Mouse (Mus musculus): ENCODE measurements around the gene Spata33. TPM values are rescaled to one million over a fixed set of nuclear protein-coding genes. Genes with fewer than 3 reads are reported as not detected.

The Spata33 gene
- polyA plus RNA-seq, 1 experiment from 2014 or later, result 1.7 TPM

DNA sequence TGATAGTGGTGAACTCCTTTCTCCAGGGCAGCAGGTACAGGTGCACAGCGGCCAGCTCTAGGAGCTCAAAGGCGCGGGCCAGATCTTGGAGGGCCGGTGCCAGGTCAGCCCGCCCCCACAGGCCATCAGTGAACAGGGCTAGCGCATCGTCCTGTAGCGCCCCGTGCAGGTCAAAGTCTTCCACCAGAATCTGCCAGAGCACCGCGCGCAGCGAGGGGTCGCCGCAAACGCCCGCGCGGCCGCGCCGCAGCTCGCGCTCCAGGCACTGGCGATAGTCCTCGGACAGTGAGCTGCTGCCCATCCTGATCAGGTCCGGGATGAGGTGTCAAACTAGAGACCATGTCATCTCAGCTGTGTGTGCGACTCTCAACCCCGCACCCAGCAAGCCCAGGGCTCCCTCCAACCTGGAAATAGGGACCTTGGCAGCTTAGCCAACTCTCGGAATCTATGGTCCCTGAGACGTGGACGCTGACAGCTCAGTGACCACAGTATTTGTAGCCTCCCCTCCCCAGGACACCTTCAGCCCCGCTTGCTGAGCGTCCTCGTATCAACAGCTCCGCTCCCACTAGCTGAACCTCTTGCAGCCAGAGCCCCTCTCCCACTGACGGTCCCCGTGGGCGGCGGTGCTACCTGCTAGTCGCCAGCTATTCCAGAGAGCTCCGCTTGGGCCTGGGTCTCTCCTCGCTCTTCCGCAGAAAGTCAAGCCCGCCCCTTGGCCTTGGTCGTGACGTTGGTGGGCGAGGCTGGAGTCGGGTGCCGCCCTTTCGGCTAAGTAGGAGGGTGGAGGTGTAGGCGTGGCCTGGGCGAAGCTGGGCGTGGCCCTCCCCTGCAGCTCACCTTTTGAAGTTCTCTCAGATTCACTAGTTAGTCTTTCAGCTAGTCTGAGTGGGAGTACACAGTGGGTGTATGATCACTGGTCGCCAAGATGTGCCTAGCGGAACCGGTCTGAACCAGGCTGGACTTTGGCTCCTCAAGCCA, 23.2 kb downstream of the Spata33 start, which contains the start of gene Spata2l:
Spata2l (minus strand) TSS at position 714 of the 978 bp plus-strand sequence.
- Histone ChIP-seq H3K27me3 (replicated peaks; ENCODE audit: control insufficient read depth, insufficient read depth, low read length) (peaks cover 16% of the 10 kb centered on the region), H3K9ac (ENCODE audit: low read depth, low read length) (peak within 1 kb of the TSS; percentile 62), H3K4me2 (peak within 1 kb of the TSS; percentile 99), H3K4me1 (replicated peaks; ENCODE audit: control insufficient read depth, insufficient read depth, low read length) (peaks cover 10% of the 10 kb centered on the region), H3K27ac (ENCODE audit: low read depth, low read length) (no peak within 1 kb of the TSS), H3K9me3 (ENCODE audit: control insufficient read depth, low read length) (no peaks in the 10 kb centered on the region), H3K4me3 (ENCODE audit: low read depth, low read length) (peak within 1 kb of the TSS; percentile 60), H3K36me3 (ENCODE audit: control insufficient read depth, insufficient read depth, low read length) (no peaks in the 10 kb centered on the region)
- DNase-seq (ENCODE audit: low spot score) (peak; percentile 86), ATAC-seq (replicated peaks; ENCODE audit: low FRiP score) (peak; percentile 85)
- WGBS, result 2% methylated on average over 57 of the region's 57 CpGs

DNA sequence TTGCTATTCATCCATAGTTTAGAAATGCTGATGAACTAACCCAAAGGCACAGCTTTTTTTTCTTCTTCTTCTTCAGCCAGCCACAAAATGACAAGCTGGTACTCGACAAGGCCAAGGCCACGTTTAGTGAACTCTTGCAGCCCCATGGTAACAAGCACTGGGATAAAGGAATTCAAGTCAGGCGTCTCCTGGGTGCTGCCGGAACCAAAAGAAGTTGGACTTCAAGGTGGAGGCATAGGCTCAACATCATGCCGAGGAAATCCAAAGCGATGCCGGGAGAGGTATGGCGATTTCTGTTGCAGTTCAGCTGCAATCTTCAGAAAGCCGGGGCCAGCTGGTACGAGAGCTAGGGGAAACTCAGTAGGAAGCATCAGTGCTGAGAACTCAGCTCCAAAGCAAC, 26.8 kb downstream of the Spata33 start:
- ATAC-seq (replicated peaks; ENCODE audit: low FRiP score) (no peak), DNase-seq (ENCODE audit: low spot score) (no peak)
- 83% methylated on average over 10 of the region's 10 CpGs for WGBS
- H3K9ac ChIP-seq (ENCODE audit: low read depth, low read length), result no peak overlapping the region
- peaks cover 11% of the 10 kb centered on the region for H3K27me3 ChIP-seq (replicated peaks; ENCODE audit: control insufficient read depth, insufficient read depth, low read length)
- H3K27ac ChIP-seq (ENCODE audit: low read depth, low read length), result no peak overlapping the region
- no peak overlapping the region for H3K4me3 ChIP-seq (ENCODE audit: low read depth, low read length)
- peaks cover 14% of the 10 kb centered on the region for H3K4me1 ChIP-seq (replicated peaks; ENCODE audit: control insufficient read depth, insufficient read depth, low read length)
- H3K9me3 ChIP-seq (ENCODE audit: control insufficient read depth, low read length), result no peaks in the 10 kb centered on the region
- H3K4me2 ChIP-seq, result no peak overlapping the region
- peaks cover 2% of the 10 kb centered on the region; the same call in 1 of the 2 replicates for H3K36me3 ChIP-seq (ENCODE audit: control insufficient read depth, insufficient read depth, low read length)

DNA sequence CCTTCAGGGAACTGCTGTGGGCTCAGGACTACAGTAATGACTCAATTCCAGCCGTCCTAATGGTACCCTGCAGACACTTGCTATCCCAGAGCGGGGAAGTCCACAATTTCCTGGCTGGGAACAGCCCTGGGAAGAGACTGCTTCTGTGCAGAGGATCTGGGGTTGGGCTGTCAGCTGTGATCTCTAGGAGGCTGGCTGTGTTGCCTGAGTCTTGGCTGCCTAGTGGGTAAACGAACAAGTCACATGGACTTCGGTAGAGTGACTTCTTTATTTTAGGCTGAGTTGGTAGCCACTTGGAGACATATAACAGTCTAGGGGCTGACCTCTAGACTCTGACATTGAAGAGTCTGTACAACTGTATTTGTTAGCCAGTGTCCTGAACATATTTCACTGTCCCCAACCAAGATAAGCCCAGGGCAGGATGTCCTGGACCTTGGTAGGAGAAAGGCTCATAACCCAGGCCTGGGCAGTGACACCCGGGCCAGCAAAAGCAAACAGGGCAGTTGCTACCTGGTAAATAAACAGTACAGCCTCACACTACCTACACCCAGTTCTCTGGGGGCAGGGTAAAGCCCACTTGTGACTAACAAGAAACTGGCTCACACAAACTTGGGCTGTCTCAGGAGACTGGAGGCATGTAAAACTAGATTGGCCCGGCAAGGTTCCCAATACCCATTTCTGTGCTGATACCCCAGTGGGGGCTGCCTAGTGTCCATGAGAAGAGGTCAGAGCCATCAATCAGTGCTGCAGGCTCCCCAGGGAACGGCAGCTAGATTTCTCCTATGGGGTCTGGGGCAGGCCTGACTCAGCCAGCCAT, 29.7 kb downstream of the Spata33 start:
- H3K4me1 ChIP-seq (replicated peaks; ENCODE audit: control insufficient read depth, insufficient read depth, low read length), result 0 out of 2 replicates have a peak, but pooled peaks cover 4% of the 10 kb centered on the region
- no peak for DNase-seq (ENCODE audit: low spot score)
- no peaks in the 10 kb centered on the region for H3K27me3 ChIP-seq (replicated peaks; ENCODE audit: control insufficient read depth, insufficient read depth, low read length)
- H3K27ac ChIP-seq (ENCODE audit: low read depth, low read length), result no peak overlapping the region
- H3K4me3 ChIP-seq (ENCODE audit: low read depth, low read length), result no peak overlapping the region
- no peak for ATAC-seq (replicated peaks; ENCODE audit: low FRiP score)
- H3K4me2 ChIP-seq, result no peak overlapping the region
- no peaks in the 10 kb centered on the region for H3K9me3 ChIP-seq (ENCODE audit: control insufficient read depth, low read length)
- no peak overlapping the region for H3K9ac ChIP-seq (ENCODE audit: low read depth, low read length)
- 80% methylated on average over 7 of the region's 7 CpGs for WGBS
- peaks cover 8% of the 10 kb centered on the region; the same call in 1 of the 2 replicates for H3K36me3 ChIP-seq (ENCODE audit: control insufficient read depth, insufficient read depth, low read length)

DNA sequence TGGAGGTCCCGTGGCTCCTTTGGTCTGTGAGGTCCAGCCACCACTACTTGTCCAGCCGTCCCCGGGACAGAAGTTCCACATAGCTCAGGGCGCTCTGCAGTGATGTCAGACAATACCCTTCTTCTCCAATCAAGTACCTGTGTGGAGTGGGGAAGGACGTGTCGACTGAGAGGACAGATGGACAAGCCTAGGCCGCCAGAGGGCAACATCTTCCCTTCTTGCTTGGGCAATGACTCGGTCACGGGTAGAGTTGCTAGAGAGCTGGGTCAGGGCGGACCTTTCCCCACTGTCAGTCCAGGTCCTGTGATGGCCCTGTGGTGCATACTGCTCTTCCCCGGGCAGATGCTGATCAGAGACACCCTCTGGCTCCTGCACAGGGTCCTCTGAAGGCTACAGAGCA, 30.4 kb downstream of the Spata33 start:
- no peaks in the 10 kb centered on the region for H3K27me3 ChIP-seq (replicated peaks; ENCODE audit: control insufficient read depth, insufficient read depth, low read length)
- peaks cover 8% of the 10 kb centered on the region; the same call in 1 of the 2 replicates for H3K36me3 ChIP-seq (ENCODE audit: control insufficient read depth, insufficient read depth, low read length)
- WGBS, result 70% methylated on average over 11 of the region's 11 CpGs
- no peak for ATAC-seq (replicated peaks; ENCODE audit: low FRiP score)
- H3K4me3 ChIP-seq (ENCODE audit: low read depth, low read length), result no peak overlapping the region
- no peak overlapping the region for H3K4me2 ChIP-seq
- H3K4me1 ChIP-seq (replicated peaks; ENCODE audit: control insufficient read depth, insufficient read depth, low read length), result 0 out of 2 replicates have a peak, but pooled peaks cover 4% of the 10 kb centered on the region
- no peak for DNase-seq (ENCODE audit: low spot score)
- H3K9me3 ChIP-seq (ENCODE audit: control insufficient read depth, low read length), result no peaks in the 10 kb centered on the region
- H3K9ac ChIP-seq (ENCODE audit: low read depth, low read length), result no peak overlapping the region
- H3K27ac ChIP-seq (ENCODE audit: low read depth, low read length), result no peak overlapping the region

DNA sequence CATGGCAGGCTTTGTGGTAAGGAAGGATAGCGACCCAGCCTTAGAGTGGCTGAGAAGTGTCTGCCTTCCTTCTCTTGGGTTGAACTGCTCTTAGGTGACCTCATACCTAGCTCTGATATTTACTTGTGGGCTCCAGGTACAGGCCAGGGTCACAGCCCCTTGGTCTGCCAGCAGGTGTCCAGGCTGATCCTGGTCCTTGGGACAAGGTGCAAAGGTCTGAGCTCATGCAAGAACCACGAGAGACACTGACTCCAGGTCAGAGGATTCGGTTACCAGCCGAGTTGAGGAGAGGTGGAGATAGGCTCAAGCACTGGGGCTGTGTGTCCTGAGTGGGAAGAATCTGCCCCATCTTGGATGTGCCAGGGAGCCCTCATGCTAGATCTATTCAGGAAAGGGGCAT, 31.8 kb downstream of the Spata33 start:
- H3K9ac ChIP-seq (ENCODE audit: low read depth, low read length), result no peak overlapping the region
- no peaks in the 10 kb centered on the region for H3K27me3 ChIP-seq (replicated peaks; ENCODE audit: control insufficient read depth, insufficient read depth, low read length)
- DNase-seq (ENCODE audit: low spot score) (no peak), ATAC-seq (replicated peaks; ENCODE audit: low FRiP score) (no peak)
- no peak overlapping the region for H3K4me3 ChIP-seq (ENCODE audit: low read depth, low read length)
- H3K36me3 ChIP-seq (ENCODE audit: control insufficient read depth, insufficient read depth, low read length), result peaks cover 8% of the 10 kb centered on the region; the same call in 1 of the 2 replicates
- no peaks in the 10 kb centered on the region for H3K9me3 ChIP-seq (ENCODE audit: control insufficient read depth, low read length)
- no peak overlapping the region for H3K4me2 ChIP-seq
- H3K4me1 ChIP-seq (replicated peaks; ENCODE audit: control insufficient read depth, insufficient read depth, low read length), result 0 out of 2 replicates have a peak, but pooled peaks cover 4% of the 10 kb centered on the region
- no peak overlapping the region for H3K27ac ChIP-seq (ENCODE audit: low read depth, low read length)
- WGBS, result 81% methylated on average over 4 of the region's 4 CpGs

DNA sequence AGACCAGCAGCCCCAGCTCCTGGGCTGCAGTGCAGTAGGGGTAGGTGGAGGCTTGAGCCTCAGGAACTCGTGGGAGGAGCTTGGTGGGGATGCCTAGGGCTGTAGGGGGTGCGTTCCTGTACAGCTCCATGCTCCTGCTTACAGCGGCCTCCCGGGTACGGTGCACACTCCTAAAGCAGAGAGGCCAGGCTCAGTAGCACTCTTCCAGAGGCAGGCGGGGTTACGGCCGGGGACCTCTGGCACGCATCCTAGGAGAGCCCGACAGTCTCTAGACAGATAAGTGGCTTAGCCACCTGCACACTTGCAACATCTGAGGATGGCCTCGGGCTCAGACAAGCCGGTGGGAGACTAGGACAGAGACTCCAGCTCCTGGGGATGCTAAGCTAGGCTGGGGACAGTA, 32.9 kb downstream of the Spata33 start:
- H3K9ac ChIP-seq (ENCODE audit: low read depth, low read length), result no peak overlapping the region
- H3K27me3 ChIP-seq (replicated peaks; ENCODE audit: control insufficient read depth, insufficient read depth, low read length), result no peaks in the 10 kb centered on the region
- DNase-seq (ENCODE audit: low spot score) (no peak), ATAC-seq (replicated peaks; ENCODE audit: low FRiP score) (no peak)
- 89% methylated on average over 12 of the region's 12 CpGs for WGBS
- H3K4me2 ChIP-seq, result no peak overlapping the region
- no peaks in the 10 kb centered on the region for H3K9me3 ChIP-seq (ENCODE audit: control insufficient read depth, low read length)
- H3K4me1 ChIP-seq (replicated peaks; ENCODE audit: control insufficient read depth, insufficient read depth, low read length), result 0 out of 2 replicates have a peak, but pooled peaks cover 4% of the 10 kb centered on the region
- no peak overlapping the region for H3K27ac ChIP-seq (ENCODE audit: low read depth, low read length)
- H3K4me3 ChIP-seq (ENCODE audit: low read depth, low read length), result no peak overlapping the region
- H3K36me3 ChIP-seq (ENCODE audit: control insufficient read depth, insufficient read depth, low read length), result peaks cover 9% of the 10 kb centered on the region; the same call in 1 of the 2 replicates

DNA sequence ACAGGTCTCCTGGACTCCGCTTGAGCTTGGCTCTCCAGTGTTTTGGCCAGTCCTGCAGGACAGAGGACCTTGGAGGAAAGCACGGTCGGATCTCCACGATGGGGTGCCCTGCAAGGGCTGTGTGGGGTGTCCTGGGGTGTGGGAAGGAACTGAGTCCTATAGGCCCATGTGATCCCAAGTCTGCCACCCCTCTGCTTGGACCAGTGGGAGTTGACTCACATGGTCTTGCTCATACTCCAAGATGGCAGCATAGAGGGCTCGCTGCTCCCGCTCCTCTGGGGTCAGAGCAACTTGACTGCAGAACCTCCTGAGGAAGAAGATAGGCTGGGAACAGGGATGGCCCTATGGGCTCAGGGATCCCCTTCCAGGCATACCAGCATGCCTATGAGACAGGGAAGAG, 35.1 kb downstream of the Spata33 start:
- 92% methylated on average over 6 of the region's 6 CpGs for WGBS
- no peak overlapping the region for H3K9ac ChIP-seq (ENCODE audit: low read depth, low read length)
- ATAC-seq (replicated peaks; ENCODE audit: low FRiP score) (no peak), DNase-seq (ENCODE audit: low spot score) (no peak)
- no peak overlapping the region for H3K4me3 ChIP-seq (ENCODE audit: low read depth, low read length)
- no peaks in the 10 kb centered on the region for H3K9me3 ChIP-seq (ENCODE audit: control insufficient read depth, low read length)
- H3K36me3 ChIP-seq (ENCODE audit: control insufficient read depth, insufficient read depth, low read length), result peaks cover 13% of the 10 kb centered on the region; the same call in 1 of the 2 replicates
- peaks cover 3% of the 10 kb centered on the region for H3K4me1 ChIP-seq (replicated peaks; ENCODE audit: control insufficient read depth, insufficient read depth, low read length)
- no peak overlapping the region for H3K27ac ChIP-seq (ENCODE audit: low read depth, low read length)
- no peaks in the 10 kb centered on the region for H3K27me3 ChIP-seq (replicated peaks; ENCODE audit: control insufficient read depth, insufficient read depth, low read length)
- H3K4me2 ChIP-seq, result no peak overlapping the region

DNA sequence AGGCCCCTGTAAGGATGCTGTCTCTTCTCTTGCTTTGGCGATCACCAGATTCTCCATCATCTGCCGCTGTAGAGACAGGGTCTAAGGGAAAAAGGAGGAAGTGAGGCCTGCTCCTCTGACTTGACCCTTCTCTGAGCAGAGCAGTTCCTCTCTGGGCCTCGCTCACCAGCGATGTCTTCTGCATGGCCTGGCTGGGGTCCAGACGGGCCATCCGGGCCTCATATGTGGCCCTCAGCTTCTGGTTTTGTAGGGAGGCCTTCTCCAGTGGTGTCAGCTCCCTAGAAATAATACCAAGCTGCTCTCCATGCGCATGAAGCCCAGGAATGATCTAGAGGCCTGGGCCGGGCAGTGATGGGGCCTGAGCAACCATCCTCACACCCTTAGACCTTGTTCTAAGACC, 36.0 kb downstream of the Spata33 start:
- Histone ChIP-seq H3K9ac (ENCODE audit: low read depth, low read length) (no peak overlapping the region), H3K27me3 (replicated peaks; ENCODE audit: control insufficient read depth, insufficient read depth, low read length) (no peaks in the 10 kb centered on the region), H3K36me3 (ENCODE audit: control insufficient read depth, insufficient read depth, low read length) (peaks cover 13% of the 10 kb centered on the region; the same call in 1 of the 2 replicates), H3K4me3 (ENCODE audit: low read depth, low read length) (no peak overlapping the region), H3K4me2 (no peak overlapping the region), H3K27ac (ENCODE audit: low read depth, low read length) (no peak overlapping the region), H3K9me3 (ENCODE audit: control insufficient read depth, low read length) (no peaks in the 10 kb centered on the region), H3K4me1 (replicated peaks; ENCODE audit: control insufficient read depth, insufficient read depth, low read length) (peaks cover 9% of the 10 kb centered on the region)
- ATAC-seq (replicated peaks; ENCODE audit: low FRiP score) (no peak), DNase-seq (ENCODE audit: low spot score) (no peak)
- WGBS, result 81% methylated on average over 8 of the region's 8 CpGs

All from liver, embryonic 11.5 days (tissue).